Mouse (Mus musculus) lung, postnatal 0 days (tissue): ENCODE results near the gene Slmap.

ENCODE experiments used
- CTCF ChIP-seq: IDR thresholded peaks from 2 replicates; pipeline ENCODE4 v1.5.1; 2016; ENCODE audit warnings: antibody characterized with exemption, mild to moderate bottlenecking
- EP300 ChIP-seq: IDR thresholded peaks from 2 replicates; pipeline ENCODE4 v1.6.1; 2016; ENCODE audit warnings: antibody characterized with exemption, mild to moderate bottlenecking, control low read depth

DNA sequence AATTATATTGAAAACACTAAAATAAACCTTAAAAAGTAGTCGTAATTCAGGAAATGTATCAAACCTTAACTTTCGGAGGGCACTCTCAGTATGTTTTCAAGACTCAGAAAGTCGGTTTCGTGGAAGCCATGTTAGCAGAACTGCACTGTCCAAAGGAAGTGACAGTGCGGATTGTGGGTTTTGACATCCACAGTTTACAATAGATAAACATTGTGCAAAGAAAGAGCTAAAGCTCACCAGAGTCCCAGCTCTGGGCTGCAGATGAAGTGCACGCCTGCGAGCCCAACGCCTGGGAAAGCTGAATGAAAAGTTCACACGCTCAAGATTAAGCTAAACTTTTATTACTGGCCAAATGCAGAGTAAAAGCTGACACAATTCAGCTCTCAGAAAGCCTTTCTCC, 18.9 kb downstream of the Slmap start:
- TF ChIP-seq EP300 (no peak), CTCF (no peak)
